Mouse (Mus musculus) kidney, postnatal 10 days (tissue): ENCODE measurements around the gene Crybb1.

Experiments used
- DNase-seq: peaks from one replicate; pipeline ENCODE4 v3.0.0; 2021; ENCODE audit warnings: mixed read lengths

Gene Crybb1

DNA sequence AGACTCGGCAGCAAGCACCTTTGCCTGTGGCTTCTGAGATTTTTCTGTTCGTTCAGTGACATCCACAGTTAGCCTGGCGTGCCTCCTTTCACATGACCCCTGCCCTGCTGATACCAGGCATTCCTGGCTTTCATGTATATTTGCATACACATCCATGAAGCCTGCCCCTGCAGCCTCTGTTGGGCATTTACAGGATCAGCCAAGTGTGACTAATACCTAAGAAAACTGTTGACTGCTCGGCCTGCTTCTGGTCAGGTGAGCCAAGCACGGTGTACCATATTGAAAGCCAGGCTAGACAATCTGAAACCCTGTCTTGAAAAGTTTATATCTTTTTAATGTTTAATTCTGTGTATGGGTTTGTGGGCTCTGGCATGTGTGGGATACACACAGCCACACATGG lies 60.9 kb downstream of the Crybb1 start:
- DNase-seq, result peak; percentile 41

DNA sequence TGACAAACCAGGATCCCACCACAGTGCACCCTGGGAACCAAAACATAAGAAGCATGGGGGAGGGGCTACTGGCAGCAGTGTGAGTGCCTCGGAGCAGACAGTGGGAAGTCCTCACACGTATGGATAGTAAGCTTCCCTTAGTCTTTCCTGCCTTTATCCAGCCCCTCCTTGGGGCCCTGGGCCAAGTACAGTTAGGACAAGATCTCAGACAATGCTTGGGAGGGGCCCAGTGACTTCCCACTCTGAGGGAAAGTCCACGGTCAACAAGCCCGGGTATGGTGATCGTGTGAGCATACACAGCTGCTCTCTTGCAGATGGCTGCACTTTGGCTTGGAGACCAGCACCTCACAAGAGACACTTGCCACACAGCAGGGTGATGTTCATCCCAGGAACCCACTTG lies 61.7 kb downstream of the Crybb1 start:
- peak; percentile 71 for DNase-seq
